Mouse (Mus musculus): ENCODE results near the gene Eci1. TPM values are rescaled to one million over a fixed set of nuclear protein-coding genes. Genes with fewer than 3 reads are reported as not detected.

Eci1 gene
- 74.6 and 77.2 TPM in 2 replicates for polyA plus RNA-seq (2014; fragmentation: Nextera tagmentation; extraction: Ambion mirVana)

- Histone ChIP-seq H3K4me1 (ENCODE audit: control insufficient read depth, insufficient read depth, low read length) (no peaks in the 10 kb centered on the region), H3K27ac (replicated peaks; ENCODE audit: low read depth, low read length) (peak within 1 kb of the TSS; percentile 80), H3K27me3 (ENCODE audit: control insufficient read depth, insufficient read depth, low read length) (no peaks in the 10 kb centered on the region), H3K9ac (replicated peaks; ENCODE audit: low read length) (peak within 1 kb of the TSS; percentile 80), H3K4me3 (ENCODE audit: low read depth, low read length) (peak within 1 kb of the TSS; percentile 50), H3K9me3 (replicated peaks; ENCODE audit: control insufficient read depth, low read length) (no peaks in the 10 kb centered on the region), H3K36me3 (replicated peaks; ENCODE audit: control insufficient read depth, insufficient read depth, low read depth, low read length) (peaks cover 11% of the 10 kb centered on the region), H3K4me2 (ENCODE audit: low read depth, low read length) (peak within 1 kb of the TSS; percentile 47)
- ATAC-seq (replicated peaks; ENCODE audit: insufficient number of reproducible peaks, low FRiP score, low TSS enrichment, low read depth) (peak; percentile 98), DNase-seq (ENCODE audit: low spot score) (peak; percentile 91)
- 1% methylated on average over 48 of the region's 48 CpGs for WGBS
Measured at GRCm38 (mm10) chr17:24426471-24427169, at the start of gene Eci1. Gene Eci1 (plus strand): TSS chr17:24426641.

GRCm38 (mm10) chr17:24378496-24378895 is 47.9 kb upstream of the Eci1 start:
- no peak for ATAC-seq (replicated peaks; ENCODE audit: insufficient number of reproducible peaks, low FRiP score, low TSS enrichment, low read depth)
- no peaks in the 10 kb centered on the region for H3K27me3 ChIP-seq (ENCODE audit: control insufficient read depth, insufficient read depth, low read length)
- 80% methylated on average over 2 of the region's 2 CpGs for WGBS
- H3K27ac ChIP-seq (replicated peaks; ENCODE audit: low read depth, low read length), result no peak overlapping the region
- no peak overlapping the region for H3K9ac ChIP-seq (replicated peaks; ENCODE audit: low read length)
- no peak overlapping the region for H3K4me2 ChIP-seq (ENCODE audit: low read depth, low read length)
- no peaks in the 10 kb centered on the region; the same call in 1 of the 2 replicates for H3K4me1 ChIP-seq (ENCODE audit: control insufficient read depth, insufficient read depth, low read length)
- no peaks in the 10 kb centered on the region for H3K9me3 ChIP-seq (replicated peaks; ENCODE audit: control insufficient read depth, low read length)
- no peak for DNase-seq (ENCODE audit: low spot score)
- H3K36me3 ChIP-seq (replicated peaks; ENCODE audit: control insufficient read depth, insufficient read depth, low read depth, low read length), result no peaks in the 10 kb centered on the region; the same call in 1 of the 2 replicates
- no peak overlapping the region for H3K4me3 ChIP-seq (ENCODE audit: low read depth, low read length)

- ATAC-seq (replicated peaks; ENCODE audit: insufficient number of reproducible peaks, low FRiP score, low TSS enrichment, low read depth), result no peak
- H3K36me3 ChIP-seq (replicated peaks; ENCODE audit: control insufficient read depth, insufficient read depth, low read depth, low read length), result no peaks in the 10 kb centered on the region
Measured at GRCm38 (mm10) chr17:24383789-24384188, 42.7 kb upstream of the Eci1 start.

GRCm38 (mm10) chr17:24388711-24389110 is 37.7 kb upstream of the Eci1 start:
- Histone ChIP-seq H3K4me2 (ENCODE audit: low read depth, low read length) (no peak overlapping the region), H3K36me3 (replicated peaks; ENCODE audit: control insufficient read depth, insufficient read depth, low read depth, low read length) (no peaks in the 10 kb centered on the region), H3K4me3 (ENCODE audit: low read depth, low read length) (no peak overlapping the region), H3K27ac (replicated peaks; ENCODE audit: low read depth, low read length) (no peak overlapping the region), H3K9ac (replicated peaks; ENCODE audit: low read length) (no peak overlapping the region), H3K9me3 (replicated peaks; ENCODE audit: control insufficient read depth, low read length) (no peaks in the 10 kb centered on the region), H3K4me1 (ENCODE audit: control insufficient read depth, insufficient read depth, low read length) (no peaks in the 10 kb centered on the region), H3K27me3 (ENCODE audit: control insufficient read depth, insufficient read depth, low read length) (no peaks in the 10 kb centered on the region)
- 84% methylated on average over 5 of the region's 5 CpGs for WGBS
- no peak for DNase-seq (ENCODE audit: low spot score)
- ATAC-seq (replicated peaks; ENCODE audit: insufficient number of reproducible peaks, low FRiP score, low TSS enrichment, low read depth), result no peak

More at GRCm38 (mm10) chr17:24383789-24384188, 42.7 kb upstream of the Eci1 start:
- no peaks in the 10 kb centered on the region for H3K4me1 ChIP-seq (ENCODE audit: control insufficient read depth, insufficient read depth, low read length)
- H3K27me3 ChIP-seq (ENCODE audit: control insufficient read depth, insufficient read depth, low read length), result no peaks in the 10 kb centered on the region
- WGBS, result 79% methylated on average over 8 of the region's 8 CpGs
- no peaks in the 10 kb centered on the region for H3K9me3 ChIP-seq (replicated peaks; ENCODE audit: control insufficient read depth, low read length)
- H3K4me2 ChIP-seq (ENCODE audit: low read depth, low read length), result no peak overlapping the region
- H3K9ac ChIP-seq (replicated peaks; ENCODE audit: low read length), result no peak overlapping the region
- DNase-seq (ENCODE audit: low spot score), result no peak
- no peak overlapping the region for H3K27ac ChIP-seq (replicated peaks; ENCODE audit: low read depth, low read length)
- no peak overlapping the region for H3K4me3 ChIP-seq (ENCODE audit: low read depth, low read length)

GRCm38 (mm10) chr17:24389865-24390264 is 36.6 kb upstream of the Eci1 start:
- Histone ChIP-seq H3K9me3 (replicated peaks; ENCODE audit: control insufficient read depth, low read length) (no peaks in the 10 kb centered on the region), H3K36me3 (replicated peaks; ENCODE audit: control insufficient read depth, insufficient read depth, low read depth, low read length) (no peaks in the 10 kb centered on the region), H3K4me2 (ENCODE audit: low read depth, low read length) (no peak overlapping the region), H3K27me3 (ENCODE audit: control insufficient read depth, insufficient read depth, low read length) (no peaks in the 10 kb centered on the region), H3K27ac (replicated peaks; ENCODE audit: low read depth, low read length) (no peak overlapping the region), H3K4me3 (ENCODE audit: low read depth, low read length) (no peak overlapping the region), H3K4me1 (ENCODE audit: control insufficient read depth, insufficient read depth, low read length) (no peaks in the 10 kb centered on the region), H3K9ac (replicated peaks; ENCODE audit: low read length) (no peak overlapping the region)
- DNase-seq (ENCODE audit: low spot score) (peak; percentile 66), ATAC-seq (replicated peaks; ENCODE audit: insufficient number of reproducible peaks, low FRiP score, low TSS enrichment, low read depth) (no peak)
- 2% methylated on average over 2 of the region's 2 CpGs for WGBS

- no peaks in the 10 kb centered on the region for H3K27me3 ChIP-seq (ENCODE audit: control insufficient read depth, insufficient read depth, low read length)
- H3K9ac ChIP-seq (replicated peaks; ENCODE audit: low read length), result no peak overlapping the region
- DNase-seq (ENCODE audit: low spot score), result peak; percentile 30
- no peaks in the 10 kb centered on the region for H3K4me1 ChIP-seq (ENCODE audit: control insufficient read depth, insufficient read depth, low read length)
- no peak for ATAC-seq (replicated peaks; ENCODE audit: insufficient number of reproducible peaks, low FRiP score, low TSS enrichment, low read depth)
- no peak overlapping the region for H3K27ac ChIP-seq (replicated peaks; ENCODE audit: low read depth, low read length)
- WGBS, result 61% methylated on average over 8 of the region's 8 CpGs
- no peaks in the 10 kb centered on the region for H3K9me3 ChIP-seq (replicated peaks; ENCODE audit: control insufficient read depth, low read length)
- H3K4me2 ChIP-seq (ENCODE audit: low read depth, low read length), result no peak overlapping the region
- no peak overlapping the region for H3K4me3 ChIP-seq (ENCODE audit: low read depth, low read length)
- no peaks in the 10 kb centered on the region for H3K36me3 ChIP-seq (replicated peaks; ENCODE audit: control insufficient read depth, insufficient read depth, low read depth, low read length)
Measured at GRCm38 (mm10) chr17:24391149-24391548, 35.3 kb upstream of the Eci1 start.

- H3K27me3 ChIP-seq (ENCODE audit: control insufficient read depth, insufficient read depth, low read length), result no peaks in the 10 kb centered on the region
- DNase-seq (ENCODE audit: low spot score) (no peak), ATAC-seq (replicated peaks; ENCODE audit: insufficient number of reproducible peaks, low FRiP score, low TSS enrichment, low read depth) (no peak)
- H3K9me3 ChIP-seq (replicated peaks; ENCODE audit: control insufficient read depth, low read length), result no peaks in the 10 kb centered on the region
- 32% methylated on average over 4 of the region's 4 CpGs for WGBS
- H3K4me2 ChIP-seq (ENCODE audit: low read depth, low read length), result no peak overlapping the region
- H3K4me3 ChIP-seq (ENCODE audit: low read depth, low read length), result no peak overlapping the region
- no peaks in the 10 kb centered on the region for H3K36me3 ChIP-seq (replicated peaks; ENCODE audit: control insufficient read depth, insufficient read depth, low read depth, low read length)
- H3K9ac ChIP-seq (replicated peaks; ENCODE audit: low read length), result no peak overlapping the region
- H3K4me1 ChIP-seq (ENCODE audit: control insufficient read depth, insufficient read depth, low read length), result no peaks in the 10 kb centered on the region
- H3K27ac ChIP-seq (replicated peaks; ENCODE audit: low read depth, low read length), result no peak overlapping the region
Measured at GRCm38 (mm10) chr17:24393527-24393926, 32.9 kb upstream of the Eci1 start.

GRCm38 (mm10) chr17:24394456-24394855 is 32.0 kb upstream of the Eci1 start:
- H3K9ac ChIP-seq (replicated peaks; ENCODE audit: low read length), result no peak overlapping the region
- 86% methylated on average over 7 of the region's 7 CpGs for WGBS
- H3K27ac ChIP-seq (replicated peaks; ENCODE audit: low read depth, low read length), result no peak overlapping the region
- no peaks in the 10 kb centered on the region for H3K4me1 ChIP-seq (ENCODE audit: control insufficient read depth, insufficient read depth, low read length)
- H3K36me3 ChIP-seq (replicated peaks; ENCODE audit: control insufficient read depth, insufficient read depth, low read depth, low read length), result no peaks in the 10 kb centered on the region
- no peak overlapping the region for H3K4me3 ChIP-seq (ENCODE audit: low read depth, low read length)
- H3K27me3 ChIP-seq (ENCODE audit: control insufficient read depth, insufficient read depth, low read length), result no peaks in the 10 kb centered on the region
- no peak overlapping the region for H3K4me2 ChIP-seq (ENCODE audit: low read depth, low read length)
- ATAC-seq (replicated peaks; ENCODE audit: insufficient number of reproducible peaks, low FRiP score, low TSS enrichment, low read depth) (no peak), DNase-seq (ENCODE audit: low spot score) (no peak)
- no peaks in the 10 kb centered on the region for H3K9me3 ChIP-seq (replicated peaks; ENCODE audit: control insufficient read depth, low read length)
